Mouse (Mus musculus): Measurements from ENCODE around the gene Map3k14.

Gene Map3k14

DNA sequence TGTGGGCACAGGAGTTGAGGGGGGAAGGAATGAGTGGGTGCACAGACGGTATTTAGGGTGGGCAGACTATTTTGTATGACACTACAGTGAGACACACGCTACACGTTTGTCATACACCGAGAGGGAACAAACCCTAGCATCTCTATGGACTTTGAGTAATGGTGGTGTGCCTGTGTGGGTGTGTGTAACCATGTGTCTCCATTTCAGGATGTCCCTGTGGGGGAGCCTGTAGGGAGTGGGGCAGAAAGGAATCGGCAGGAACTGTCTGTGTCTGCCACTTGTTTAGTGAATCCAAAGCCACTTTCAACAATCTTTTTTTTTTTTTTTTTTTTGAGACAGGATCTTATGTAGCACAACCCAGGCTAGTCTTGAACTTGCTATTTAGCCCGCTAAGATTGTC, 61.1 kb downstream of the Map3k14 start:
- no peak for DNase-seq

DNA sequence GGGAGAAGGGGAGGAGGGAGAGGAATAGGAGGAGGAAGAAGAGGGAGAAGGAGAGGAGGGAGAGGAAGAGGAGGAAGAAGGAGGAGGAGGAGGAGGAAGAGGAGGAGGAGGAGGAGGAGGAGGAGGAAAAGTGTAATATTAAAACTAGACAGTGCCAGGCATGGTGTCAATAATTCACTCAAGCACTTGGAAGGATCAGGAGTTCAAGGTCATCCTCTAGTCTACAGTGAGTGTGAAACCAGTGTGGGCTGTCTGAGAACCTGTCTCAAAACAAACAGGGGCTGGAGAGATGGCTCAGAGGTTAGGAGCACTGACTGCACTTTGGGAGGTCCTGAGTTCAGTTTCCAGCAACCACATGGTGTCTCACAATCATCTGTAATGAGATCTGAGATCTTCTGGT, 64.9 kb downstream of the Map3k14 start:
- no peak for DNase-seq

DNA sequence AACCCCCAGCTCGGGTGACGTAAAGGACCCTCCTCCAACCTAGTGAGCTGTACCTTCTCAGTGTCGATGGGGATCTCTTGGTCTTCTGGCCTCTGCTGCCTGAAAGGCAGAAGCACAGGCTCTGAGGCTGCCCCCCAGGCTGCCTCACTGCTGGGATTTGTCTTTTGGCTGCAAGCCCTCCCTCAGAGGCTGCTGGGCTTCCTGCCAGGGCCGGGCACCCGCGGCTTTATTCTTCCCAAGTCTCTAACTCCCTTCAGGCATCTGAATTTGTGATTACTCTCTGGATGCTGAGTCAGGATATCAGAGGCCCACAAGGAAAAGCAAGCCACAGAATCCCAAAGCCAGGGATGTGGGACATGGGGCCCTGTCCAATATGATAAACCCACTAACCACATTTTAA, 65.6 kb downstream of the Map3k14 start:
- no peak for DNase-seq

DNA sequence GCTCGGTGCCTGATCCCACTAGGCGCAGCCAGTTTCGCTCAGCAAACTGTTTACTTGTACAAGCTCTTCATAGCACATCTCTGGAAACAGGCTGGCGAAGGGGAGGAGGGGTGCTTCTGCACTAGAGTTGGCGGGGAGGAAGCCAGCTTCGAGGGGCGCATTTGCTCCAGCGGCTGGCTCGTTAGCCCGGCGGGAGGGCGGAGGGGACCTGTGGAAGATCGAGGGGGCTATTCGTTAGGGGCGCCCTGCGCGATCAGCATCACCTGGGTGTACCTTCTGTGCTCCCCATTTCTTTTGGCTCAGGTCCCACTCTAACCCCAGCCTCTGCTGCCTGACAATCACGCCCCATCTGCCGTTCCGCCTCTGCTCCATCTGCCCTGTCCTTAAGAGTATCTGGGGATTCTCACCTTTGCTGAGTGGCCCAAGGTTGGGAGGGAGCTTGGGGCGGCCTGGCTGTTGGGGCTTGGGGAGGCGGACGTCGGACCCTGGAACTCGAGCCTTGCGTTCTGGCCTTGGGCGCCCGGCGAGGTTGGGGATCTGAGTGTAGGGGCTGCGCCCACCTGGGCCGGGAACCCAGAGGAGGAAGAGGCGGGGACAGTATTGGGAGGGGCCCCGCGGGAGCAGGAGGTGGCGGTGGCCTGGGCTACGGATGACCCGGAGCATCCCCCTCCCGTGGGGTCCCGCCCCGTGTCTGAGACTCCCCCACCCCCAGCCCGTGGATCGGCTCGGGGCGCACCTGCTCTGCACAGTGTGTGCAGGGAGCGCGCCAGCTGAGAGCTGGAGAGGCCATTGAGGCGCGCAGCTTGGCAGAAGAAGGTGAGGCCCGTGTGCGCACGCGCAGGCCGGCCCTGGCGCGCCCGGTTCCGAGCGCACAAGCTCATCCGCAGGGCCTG, 68.1 kb downstream of the Map3k14 start:
- DNase-seq: peak; percentile 94

DNA sequence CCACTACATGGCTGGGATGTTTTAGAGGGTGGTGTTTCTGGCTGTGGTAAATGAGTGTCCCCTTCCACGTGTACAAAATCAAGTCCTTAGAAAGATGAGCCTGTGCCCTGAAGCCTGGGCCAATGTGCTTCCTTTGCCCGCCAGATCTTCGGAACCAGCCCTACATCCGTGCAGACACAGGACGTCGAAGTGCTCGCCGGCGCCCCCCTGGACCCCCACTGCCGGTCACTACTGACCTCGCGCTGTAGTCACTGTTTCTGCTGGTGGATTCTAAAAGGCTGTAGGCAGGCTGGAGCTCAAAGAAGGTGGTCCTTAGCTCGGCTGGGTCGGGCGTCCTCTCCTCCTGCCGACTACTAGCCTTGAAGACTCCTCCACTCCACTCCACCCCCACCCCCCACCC, 68.9 kb downstream of the Map3k14 start:
- DNase-seq: no peak

DNA sequence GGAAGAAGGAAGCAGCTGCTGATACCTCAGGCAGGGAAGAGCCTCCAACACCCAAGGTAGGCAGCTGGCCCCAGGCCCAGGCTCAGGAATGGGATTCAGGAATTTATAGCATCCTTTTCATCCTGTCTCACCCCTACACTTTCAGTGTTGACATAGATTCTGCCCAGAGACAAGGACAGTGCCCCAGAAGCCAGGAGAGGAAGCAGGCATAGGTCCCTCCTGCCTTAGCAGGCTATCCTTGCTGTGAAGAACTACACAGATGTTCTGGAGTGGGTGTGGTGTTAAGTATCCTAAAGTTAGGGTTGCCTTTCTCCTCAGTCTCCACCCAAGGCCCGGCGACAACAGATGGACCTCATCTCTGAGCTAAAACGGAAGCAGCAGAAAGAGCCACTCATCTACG, 69.9 kb downstream of the Map3k14 start:
- DNase-seq: no peak

DNA sequence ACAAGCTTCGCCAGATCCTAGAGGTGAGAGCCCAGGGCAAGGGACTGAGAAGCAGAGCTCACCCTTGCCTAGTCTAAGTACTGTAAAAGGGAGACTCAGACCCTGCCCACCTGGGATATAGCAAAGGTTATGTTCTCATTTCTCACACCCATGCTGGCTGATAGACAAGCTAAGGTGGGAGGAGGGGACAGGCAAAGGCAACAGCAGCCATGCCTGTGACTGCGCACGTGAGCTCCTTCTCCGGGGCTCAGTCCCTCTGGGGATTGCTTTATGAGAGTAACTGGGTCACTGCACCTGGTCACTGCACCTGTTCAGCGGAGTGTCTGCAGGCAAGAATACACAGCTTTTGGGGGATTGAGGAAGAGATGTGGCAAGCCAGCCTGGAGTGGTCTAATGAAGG, 71.6 kb downstream of the Map3k14 start:
- no peak for DNase-seq

DNA sequence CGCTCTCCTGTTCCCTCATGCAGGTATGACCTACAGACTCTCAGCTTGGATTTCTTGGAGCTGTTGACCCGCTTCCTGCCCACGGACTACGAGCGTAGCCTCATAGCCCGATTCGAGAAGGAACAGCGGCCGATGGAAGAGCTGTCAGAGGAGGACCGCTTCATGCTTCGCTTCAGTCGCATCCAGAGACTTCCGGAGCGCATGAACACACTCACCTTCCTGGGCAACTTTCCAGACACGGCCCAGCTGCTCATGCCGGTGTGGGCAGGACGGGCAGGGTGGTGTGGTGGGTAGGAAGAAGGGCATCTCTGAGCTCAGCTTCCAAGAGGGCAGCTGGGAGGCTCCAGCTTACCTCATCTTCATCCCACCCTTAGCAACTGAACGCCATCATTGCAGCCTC, 72.0 kb downstream of the Map3k14 start:
- no peak for DNase-seq

DNA sequence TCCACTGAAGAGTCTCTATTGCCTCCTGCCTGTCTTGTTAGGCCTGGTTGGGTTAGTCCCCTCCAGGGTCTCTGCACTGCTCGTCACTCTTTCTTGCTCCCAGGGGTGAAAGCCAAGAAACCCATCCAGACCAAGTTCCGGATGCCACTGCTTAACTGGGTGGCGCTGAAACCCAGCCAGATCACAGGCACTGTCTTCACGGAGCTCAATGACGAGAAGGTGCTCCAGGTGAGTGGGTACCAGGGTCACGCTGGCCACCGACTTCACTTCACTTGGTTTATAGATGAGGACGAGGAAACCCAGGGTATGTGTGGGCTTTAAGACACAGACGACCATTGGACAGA, 73.5 kb downstream of the Map3k14 start:
- DNase-seq: no peak

DNA sequence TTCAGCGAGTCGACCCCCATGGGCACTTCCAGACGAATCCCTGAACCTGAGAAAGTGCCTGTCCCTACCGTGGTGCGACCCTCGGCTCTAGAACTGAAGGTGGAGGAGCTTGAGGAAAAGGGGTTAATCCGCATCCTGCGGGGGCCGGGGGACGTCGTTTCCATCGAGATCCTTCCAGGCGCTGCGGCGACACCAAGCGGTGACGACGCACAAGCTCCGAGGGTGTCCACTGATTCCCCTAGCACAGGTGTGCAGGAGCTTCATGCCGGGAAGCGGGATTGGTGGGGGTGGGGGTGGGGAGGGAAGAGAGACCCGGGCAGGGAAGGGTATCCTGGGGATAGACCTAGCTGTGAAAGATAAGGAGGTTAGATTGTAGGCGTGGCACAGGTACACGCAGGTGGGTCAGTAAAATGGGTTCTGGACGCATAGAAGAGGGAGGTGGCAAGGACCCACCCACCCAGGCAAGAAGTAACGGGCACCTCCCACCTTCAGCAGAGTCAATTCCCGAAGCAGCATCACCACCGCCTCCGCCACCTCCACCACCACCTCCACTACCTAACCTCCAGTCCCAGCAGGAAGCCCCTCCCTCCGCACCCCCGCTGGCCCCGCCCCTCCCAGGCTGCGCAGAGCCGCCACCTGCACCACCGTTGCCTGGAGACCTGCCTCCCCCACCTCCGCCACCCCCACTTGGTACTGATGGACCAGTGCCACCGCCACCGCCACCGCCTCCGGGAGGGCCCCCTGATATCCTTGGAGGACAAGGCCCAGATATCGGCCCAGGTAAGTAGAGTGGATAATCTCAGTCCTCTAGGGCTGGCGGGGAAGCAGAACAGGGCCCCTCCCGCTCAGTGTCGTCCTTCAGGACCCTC, 74.1 kb downstream of the Map3k14 start:
- no peak for DNase-seq

DNA sequence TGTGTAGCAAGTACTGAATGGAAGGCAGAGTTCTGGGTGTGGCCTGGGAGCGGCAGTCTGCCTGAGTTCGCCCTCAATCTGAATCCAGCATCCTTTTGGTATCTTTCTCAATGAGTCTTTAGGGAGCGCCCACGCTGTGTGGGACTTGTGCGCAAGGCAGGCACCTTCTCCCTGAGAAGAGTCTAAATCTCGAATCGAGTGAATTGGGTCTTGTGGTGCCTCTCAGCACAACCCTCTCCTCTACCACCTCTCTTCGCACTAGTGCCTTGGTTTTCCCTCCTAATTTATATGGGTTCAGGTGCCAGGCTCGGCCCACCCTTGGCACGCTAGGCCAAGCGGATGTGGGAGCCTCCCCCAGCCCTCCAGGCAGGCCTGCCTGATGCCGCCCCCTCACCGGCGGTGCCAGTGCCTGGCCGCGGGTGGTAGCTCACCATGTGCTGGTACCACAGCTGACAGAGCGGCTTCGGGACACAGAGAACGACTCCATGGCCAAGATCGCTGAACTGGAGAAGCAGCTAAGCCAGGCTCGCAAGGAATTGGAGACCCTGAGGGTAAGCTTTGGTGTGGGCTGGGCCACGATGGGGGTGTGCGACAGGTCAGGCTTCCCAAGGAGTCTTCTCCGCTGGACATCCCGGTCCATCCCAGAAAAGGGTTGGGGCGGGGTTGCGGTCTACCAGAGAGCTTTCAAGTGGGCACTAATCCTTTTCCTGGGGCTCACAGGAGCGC, 74.9 kb downstream of the Map3k14 start:
- DNase-seq: no peak

DNA sequence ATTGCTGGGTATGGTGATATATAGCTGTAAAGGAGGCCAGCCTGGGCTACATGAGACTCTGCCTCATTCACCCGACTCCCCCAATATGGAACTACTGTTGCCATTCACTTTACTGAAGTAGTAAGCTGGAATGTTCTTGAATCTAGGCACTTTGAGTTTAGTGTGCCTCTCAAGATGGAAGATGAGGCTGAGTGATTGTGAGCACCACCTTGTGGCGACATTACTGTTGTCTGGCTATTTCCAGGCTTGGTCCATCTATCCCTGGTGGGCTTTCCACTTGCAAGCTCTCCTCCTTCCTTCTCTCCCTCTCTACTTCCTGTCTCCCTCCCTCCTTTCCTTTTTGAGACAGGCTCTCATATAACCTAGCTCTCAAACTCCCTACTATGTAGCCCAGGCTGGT, 82.4 kb downstream of the Map3k14 start:
- no peak for DNase-seq

DNA sequence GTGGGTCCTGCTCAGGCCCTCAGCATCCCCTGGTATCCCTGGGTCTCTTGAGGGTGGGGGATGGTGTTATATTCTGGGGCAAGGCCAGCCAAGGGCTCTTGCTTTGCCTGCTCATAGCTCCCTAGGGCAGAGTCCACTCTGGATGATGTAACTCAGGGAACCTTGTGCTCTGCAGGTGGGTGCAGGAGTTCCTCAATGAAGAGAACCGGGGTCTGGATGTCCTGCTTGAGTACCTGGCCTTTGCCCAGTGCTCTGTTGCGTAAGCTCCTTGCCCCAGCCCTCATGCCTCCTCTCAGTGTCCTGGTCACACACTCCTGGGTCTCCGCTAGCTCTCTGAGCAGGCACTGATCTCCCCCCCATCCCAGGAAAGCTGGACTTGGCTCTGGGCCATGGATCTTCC, 85.4 kb downstream of the Map3k14 start:
- no peak for DNase-seq

DNA sequence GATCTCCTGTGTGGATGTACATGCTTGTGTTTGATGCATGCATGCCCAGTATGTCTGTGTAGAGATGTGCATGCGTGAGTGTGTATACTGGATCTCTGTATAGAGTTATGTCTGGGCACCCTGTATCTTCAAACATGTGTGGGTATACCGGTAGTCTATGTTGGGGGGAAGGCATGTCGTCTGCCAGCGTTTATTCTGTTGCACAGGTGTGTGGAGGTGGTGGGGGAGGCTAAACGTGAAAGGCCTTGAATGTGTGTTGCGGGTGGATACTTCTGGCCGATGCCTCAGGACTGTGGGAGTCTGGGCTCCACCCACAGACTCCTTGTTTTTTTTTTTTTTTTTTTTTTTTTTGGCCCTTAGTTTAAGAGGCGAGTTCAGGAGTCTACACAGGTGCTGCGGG, 85.9 kb downstream of the Map3k14 start:
- no peak for DNase-seq

DNA sequence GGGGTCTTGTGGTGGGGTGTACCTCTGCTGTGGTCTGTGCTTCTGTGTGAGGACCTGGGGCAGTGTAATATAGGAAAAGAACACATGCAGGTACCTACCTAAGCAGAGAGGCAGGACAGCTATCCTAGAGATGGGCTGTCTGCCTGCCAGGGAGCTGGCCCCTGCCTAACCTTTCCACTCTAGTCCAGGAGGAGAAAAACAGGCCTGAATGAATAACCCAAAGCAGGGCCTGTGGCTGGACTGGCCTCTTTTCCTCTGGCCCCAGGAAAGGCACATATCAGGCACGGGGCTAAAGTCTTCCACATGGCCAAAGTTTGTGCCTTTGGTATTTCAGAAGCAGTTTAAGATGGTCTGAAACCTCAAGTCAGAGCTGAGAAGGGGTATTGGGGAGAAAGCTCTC, 86.8 kb downstream of the Map3k14 start:
- DNase-seq: no peak

DNA sequence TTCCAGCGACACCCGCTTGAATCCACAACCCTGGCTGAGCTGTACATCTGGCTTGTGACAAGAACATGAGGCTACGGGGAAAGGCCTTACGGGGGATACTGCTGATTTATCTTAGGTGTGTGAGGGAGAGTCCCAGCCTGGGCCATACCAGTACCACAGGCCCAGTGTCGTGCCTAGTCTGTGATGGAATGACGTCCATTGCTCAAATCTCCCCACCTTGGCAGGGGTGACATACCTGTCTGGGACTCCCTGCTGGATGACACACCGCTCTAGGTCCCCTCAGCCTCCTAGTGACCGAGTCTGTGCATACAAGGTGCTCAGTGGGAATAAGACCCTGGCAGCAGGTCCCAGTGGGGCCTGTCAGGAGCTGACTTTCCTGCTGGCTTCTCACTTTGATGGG, 88.5 kb downstream of the Map3k14 start:
- peak; percentile 92 for DNase-seq

DNA sequence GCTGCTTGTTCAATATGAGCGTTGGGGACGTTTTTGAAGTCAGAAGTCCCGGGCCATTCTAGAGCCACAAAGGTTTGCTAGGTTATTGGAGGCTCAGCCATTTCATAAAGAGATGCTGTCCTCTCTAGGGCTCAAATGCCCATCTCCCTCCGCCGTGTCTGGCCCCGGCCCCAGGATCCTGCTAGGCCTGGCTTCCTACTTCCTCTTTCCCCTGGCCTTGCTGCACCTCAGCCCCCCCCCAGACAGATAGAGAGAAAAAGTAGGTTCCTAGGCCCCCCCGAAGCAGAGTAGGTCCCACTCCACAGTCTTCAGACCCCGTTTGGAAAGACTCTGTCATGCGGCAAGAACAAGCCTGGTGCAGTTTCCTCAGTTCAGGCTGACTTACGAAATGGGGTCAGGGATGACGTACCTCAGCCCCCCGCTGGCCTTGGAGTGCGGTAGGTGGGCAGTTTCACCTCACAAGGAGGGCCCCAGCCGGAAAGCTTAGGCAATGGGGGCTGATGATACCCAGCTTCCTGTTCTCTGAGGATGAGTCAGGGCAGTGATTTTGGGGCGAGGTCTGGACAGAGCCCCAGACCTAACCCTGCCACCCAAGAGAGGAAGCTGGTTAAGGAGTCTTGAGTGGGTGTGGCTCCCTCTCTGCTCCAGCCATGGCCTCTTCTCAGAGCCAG, 89.3 kb downstream of the Map3k14 start:
- peak; percentile 95 for DNase-seq

DNA sequence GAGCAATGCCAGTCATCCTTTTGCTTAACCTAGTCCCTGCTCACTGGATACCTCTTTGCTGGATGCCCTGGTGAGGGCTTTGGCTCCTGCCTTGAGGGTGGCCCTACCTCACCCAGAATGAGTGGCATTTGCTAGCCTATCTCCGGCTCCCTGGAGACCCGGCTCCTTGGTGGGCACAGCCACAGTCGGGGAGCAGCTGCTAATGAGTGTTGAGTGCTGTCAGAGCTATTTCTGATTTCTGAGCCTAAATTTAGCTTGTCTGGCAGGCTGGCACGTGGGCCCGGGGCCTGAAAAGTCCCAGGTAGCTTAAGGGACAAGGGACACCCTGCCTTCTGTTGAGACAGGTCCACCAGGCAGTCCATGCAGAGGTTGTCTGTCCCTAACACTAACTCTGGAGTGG, 90.1 kb downstream of the Map3k14 start:
- DNase-seq: peak; percentile 95

DNA sequence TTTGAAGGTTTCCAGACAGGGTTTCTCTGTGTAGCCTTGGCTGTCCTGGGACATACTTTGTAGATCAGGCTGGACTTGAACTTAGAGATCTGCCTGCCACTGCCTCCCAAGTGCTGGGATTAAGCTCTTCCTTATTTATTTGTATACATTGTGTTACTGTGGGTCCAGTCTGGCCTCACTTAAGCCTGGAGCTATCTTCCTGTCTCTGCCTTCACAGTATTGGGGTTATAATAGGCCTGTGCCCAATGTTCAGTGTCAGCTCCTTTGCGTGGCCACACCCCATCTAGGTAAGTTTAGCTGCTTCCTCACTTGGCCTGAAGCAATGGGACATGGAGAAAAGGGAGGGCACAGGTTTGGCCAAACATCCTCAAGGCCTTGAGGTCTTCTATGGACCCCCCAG, 90.8 kb downstream of the Map3k14 start:
- no peak for DNase-seq

DNA sequence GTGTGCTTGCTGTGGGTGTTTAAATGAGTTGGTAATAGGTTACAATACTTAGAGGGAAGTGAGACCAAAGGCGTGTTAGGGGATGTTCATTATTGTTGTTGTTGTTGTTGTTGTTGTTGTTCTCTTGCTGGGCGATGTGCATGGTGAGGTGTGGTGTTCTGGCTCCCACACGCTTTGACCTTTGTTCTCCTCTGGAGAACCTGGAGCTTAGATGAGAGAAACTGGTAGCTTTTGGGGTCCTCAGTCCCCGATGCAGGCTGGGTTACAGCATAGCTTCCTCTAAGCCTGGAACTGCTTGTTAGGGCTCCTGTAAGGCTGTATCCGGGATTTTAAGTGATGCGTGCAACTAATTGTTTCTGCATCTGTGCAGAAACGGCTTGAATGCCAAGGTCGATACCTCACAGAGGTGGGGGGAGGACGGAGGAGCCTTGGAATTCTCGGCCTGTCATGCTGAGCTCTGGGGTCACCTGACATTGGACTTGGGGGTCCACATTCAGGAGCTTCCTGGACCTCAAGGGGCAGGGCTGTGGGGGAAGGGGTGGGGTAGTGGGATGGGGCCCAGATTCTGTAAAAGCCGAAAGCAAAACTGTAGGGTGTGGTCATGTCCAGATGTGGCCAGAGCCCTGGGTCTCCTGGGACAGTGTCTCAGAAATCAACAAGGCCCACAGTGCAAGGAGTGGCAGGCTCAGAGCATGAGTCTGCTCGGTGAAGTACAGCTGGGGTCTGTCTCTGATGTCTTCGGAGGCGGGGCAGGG, 91.4 kb downstream of the Map3k14 start:
- DNase-seq: peak; percentile 99

DNA sequence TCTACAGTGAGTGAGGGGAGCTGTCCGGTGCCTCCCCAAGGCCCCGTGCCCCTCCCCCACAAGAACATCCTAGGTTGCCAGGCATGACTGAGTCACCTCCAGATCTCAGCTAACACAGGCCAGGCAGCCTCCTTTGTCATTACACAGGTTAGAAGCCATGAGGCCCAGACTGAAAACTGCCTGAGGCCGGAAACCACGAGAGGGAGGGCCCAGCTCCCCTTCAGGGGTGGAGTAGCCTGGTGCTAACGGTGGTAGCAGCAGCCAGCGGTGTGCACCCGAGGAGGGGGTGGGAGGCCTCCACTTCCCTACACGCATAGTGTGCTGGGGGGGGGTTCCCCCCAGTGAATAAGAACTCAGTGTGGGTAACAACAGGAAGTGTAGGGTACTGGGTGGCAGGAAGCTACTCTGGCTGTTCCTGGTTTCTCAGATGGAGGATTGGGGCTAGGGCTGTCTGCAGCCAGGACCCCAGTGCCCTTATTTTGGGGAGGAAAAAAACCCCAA, 92.3 kb downstream of the Map3k14 start:
- peak; percentile 98 for DNase-seq

DNA sequence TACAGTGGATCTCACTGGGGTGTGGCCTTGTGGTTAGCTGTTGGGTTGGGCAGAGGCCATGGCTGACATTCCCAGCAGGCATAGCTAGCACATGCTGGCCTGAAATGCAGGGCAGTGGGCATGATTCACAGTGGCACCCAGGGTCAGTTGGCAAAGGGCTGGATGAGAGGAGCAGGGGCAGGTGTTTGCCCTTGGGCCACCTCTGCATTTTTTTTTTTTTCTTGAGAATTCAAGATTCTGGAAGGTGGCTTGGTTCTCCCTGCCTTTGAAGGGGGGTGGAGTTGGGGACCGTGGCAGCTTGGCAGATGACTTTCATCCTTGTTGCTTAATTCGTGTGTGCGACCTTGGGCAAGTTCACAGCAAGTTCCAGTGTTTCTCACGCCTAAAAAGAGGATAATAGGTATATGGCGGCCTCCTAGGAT, 92.8 kb downstream of the Map3k14 start:
- peak; percentile 94 for DNase-seq

All from heart, adult 11 months (tissue).